Comparison of ENCODE assay signal across 10 mouse cellular contexts in the genomic region with DNA sequence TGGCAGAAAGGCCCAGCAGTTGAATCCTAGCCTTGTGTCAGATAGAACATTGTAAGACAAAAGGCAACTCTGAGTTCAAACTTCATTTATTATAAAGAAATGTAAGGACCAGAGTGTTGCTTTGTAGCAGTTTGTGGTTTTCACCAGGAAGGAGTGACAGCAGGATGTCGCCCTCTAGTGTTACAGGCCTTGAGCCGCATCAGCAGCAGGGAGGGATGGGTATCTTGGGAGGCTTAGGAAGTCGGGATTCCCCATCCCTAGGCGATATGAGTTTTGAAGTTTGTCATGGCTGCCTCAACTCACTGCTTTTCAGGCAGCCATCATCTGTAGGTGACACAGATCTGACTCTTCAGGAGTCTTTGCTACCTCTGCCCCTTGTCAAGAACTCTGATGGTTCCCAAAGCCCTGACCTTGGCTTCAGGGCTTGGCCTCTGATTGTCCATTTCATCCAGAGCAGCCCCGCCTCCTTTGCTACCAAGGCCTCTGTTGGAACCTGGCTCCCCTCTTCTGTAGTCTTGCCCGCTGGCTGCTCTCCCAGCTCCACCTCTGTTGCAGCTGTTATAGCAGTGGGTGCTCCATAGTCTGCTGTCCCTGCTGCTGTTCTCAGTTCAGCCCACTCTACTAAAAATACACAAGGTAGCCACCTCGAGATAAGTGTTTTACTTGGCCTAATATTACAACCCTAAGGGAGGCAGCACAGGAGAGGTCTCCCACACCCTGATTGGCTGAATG. TPM values are rescaled to one million over a fixed set of nuclear protein-coding genes. Genes with fewer than 3 reads are reported as not detected.
DNase-seq lines count a peak whose midpoint lies in the region; ATAC-seq and TF ChIP-seq lines count a peak whose summit lies in the region.
"Had no signal": no experiment of that assay in that cellular context is flagged by ENCODE, and none has a peak within 500 bp of the region (broad histone marks: within the 10 kb centered on the region; RNA-seq: fewer than 3 reads in every experiment).

No protein-coding gene starts in this region.

- no peaks in the 10 kb centered on the region for H3K27me3 ChIP-seq in midbrain, embryonic 11.5 days (ENCODE audit: control insufficient read depth, insufficient read depth, low read length)
- H3K27me3 ChIP-seq in midbrain, embryonic 15.5 days (replicated peaks), result no peaks in the 10 kb centered on the region
- no peaks in the 10 kb centered on the region for H3K27me3 ChIP-seq in embryonic facial prominence, embryonic 10.5 days (replicated peaks; ENCODE audit: low read depth, poor library complexity, severe bottlenecking)
- H3K27me3 ChIP-seq in midbrain, postnatal 0 days (ENCODE audit: insufficient read depth, low read length), result no peaks in the 10 kb centered on the region

- TF ChIP-seq CTCF in midbrain, postnatal 0 days (IDR thresholded peaks at IDR 0.05), result peak; percentile 74

- no peaks in the 10 kb centered on the region for H3K9me3 ChIP-seq in midbrain, embryonic 11.5 days (ENCODE audit: control insufficient read depth, low read length)
- H3K9me3 ChIP-seq in midbrain, embryonic 15.5 days, result no peaks in the 10 kb centered on the region
- 0 out of 2 replicates have a peak, but pooled peaks cover 2% of the 10 kb centered on the region for H3K9me3 ChIP-seq in embryonic facial prominence, embryonic 10.5 days
- H3K9me3 ChIP-seq in midbrain, postnatal 0 days (ENCODE audit: low read length), result no peaks in the 10 kb centered on the region

- H3K4me1 ChIP-seq in midbrain, embryonic 11.5 days (ENCODE audit: control insufficient read depth, insufficient read depth, low read length), result no peaks in the 10 kb centered on the region
- H3K4me1 ChIP-seq in midbrain, embryonic 15.5 days, result no peaks in the 10 kb centered on the region
- no peaks in the 10 kb centered on the region for H3K4me1 ChIP-seq in embryonic facial prominence, embryonic 10.5 days
- H3K4me1 ChIP-seq in midbrain, postnatal 0 days (ENCODE audit: insufficient read depth, low read length), result no peaks in the 10 kb centered on the region

- DNase-seq in cerebellum, postnatal 10 days, result peak; percentile 47 to 62
- no peak for DNase-seq in cerebellum, adult 11-12 months
- peak; percentile 85 for DNase-seq in midbrain, embryonic 11.5 days (ENCODE audit: low spot score, missing footprints)
- DNase-seq in embryonic facial prominence, embryonic 10.5 days (ENCODE audit: low spot score), result peak; percentile 23
- DNase-seq in kidney, postnatal 14 days, result peak; percentile 39
- peak; percentile 58 for DNase-seq in midbrain, postnatal 0 days (ENCODE audit: low spot score)

- H3K4me2 ChIP-seq in midbrain, embryonic 11.5 days, result no peak overlapping the region
- H3K4me2 ChIP-seq in midbrain, embryonic 15.5 days, result no peak overlapping the region
- no peak overlapping the region for H3K4me2 ChIP-seq in midbrain, postnatal 0 days (ENCODE audit: low read depth, low read length, poor library complexity, severe bottlenecking)

- no peak overlapping the region for H3K4me3 ChIP-seq in midbrain, embryonic 11.5 days (ENCODE audit: low read depth, low read length)
- H3K4me3 ChIP-seq in midbrain, embryonic 15.5 days, result no peak overlapping the region
- no peak overlapping the region for H3K4me3 ChIP-seq in embryonic facial prominence, embryonic 10.5 days
- no peak overlapping the region for H3K4me3 ChIP-seq in midbrain, postnatal 0 days (ENCODE audit: low read depth, low read length)
- H3K4me3 ChIP-seq: megakaryocyte, embryonic 14.5 days had no signal

- no peak overlapping the region for H3K9ac ChIP-seq in midbrain, embryonic 11.5 days (ENCODE audit: low read length)
- H3K9ac ChIP-seq in midbrain, embryonic 15.5 days, result no peak overlapping the region
- H3K9ac ChIP-seq in midbrain, postnatal 0 days (replicated peaks; ENCODE audit: low read length, poor library complexity, severe bottlenecking), result no peak overlapping the region

- H3K36me3 ChIP-seq in midbrain, embryonic 11.5 days (ENCODE audit: control insufficient read depth, insufficient read depth, low read length), result no peaks in the 10 kb centered on the region
- no peaks in the 10 kb centered on the region; the same call in 1 of the 2 replicates for H3K36me3 ChIP-seq in midbrain, embryonic 15.5 days (replicated peaks)
- H3K36me3 ChIP-seq in embryonic facial prominence, embryonic 10.5 days (replicated peaks), result peaks cover 12% of the 10 kb centered on the region
- H3K36me3 ChIP-seq in midbrain, postnatal 0 days (ENCODE audit: insufficient read depth, low read length), result peaks cover 13% of the 10 kb centered on the region

- ATAC-seq in midbrain, embryonic 11.5 days (ENCODE audit: low FRiP score), result no peak
- no peak for ATAC-seq in midbrain, embryonic 15.5 days (replicated peaks)
- ATAC-seq in midbrain, postnatal 0 days (ENCODE audit: low FRiP score), result no peak
- ATAC-seq in cerebellum, adult (ENCODE audit: insufficient number of reproducible peaks, low FRiP score, low TSS enrichment), result no peak

- no peak overlapping the region for H3K27ac ChIP-seq in midbrain, embryonic 11.5 days (ENCODE audit: low read depth, low read length)
- no peak overlapping the region for H3K27ac ChIP-seq in midbrain, embryonic 15.5 days
- no peak overlapping the region for H3K27ac ChIP-seq in embryonic facial prominence, embryonic 10.5 days (replicated peaks)
- no peak overlapping the region for H3K27ac ChIP-seq in midbrain, postnatal 0 days (ENCODE audit: low read depth, low read length)

- WGBS in midbrain, embryonic 11.5 days, result 33% methylated on average over 7 of the region's 7 CpGs
- WGBS in midbrain, embryonic 15.5 days, result 33% methylated on average over 7 of the region's 7 CpGs
- 34% methylated on average over 7 of the region's 7 CpGs for WGBS in embryonic facial prominence, embryonic 10.5 days
- 40% methylated on average over 7 of the region's 7 CpGs for WGBS in midbrain, postnatal 0 days

RNA-seq across cellular contexts. Expression of a gene that starts 16.1 kb away (rescaled TPM):
- polyA plus RNA-seq in midbrain, embryonic 11.5 days (2014; fragmentation: Nextera tagmentation; extraction: Ambion mirVana), result 14.3 and 15.6 TPM in 2 replicates
- 16.7 and 16.8 TPM in 2 replicates for polyA plus RNA-seq in midbrain, embryonic 15.5 days (2015; fragmentation: Nextera tagmentation; extraction: Ambion mirVana)
- polyA plus RNA-seq in embryonic facial prominence, embryonic 10.5 days (2016; fragmentation: Nextera tagmentation; extraction: Ambion mirVana), result 9.2 and 9.8 TPM in 2 replicates
- 20.2 and 22.9 TPM in 2 replicates for total RNA-seq in midbrain, postnatal 0 days (2014; rRNA removed)
- 22.6 and 24.7 TPM in 2 replicates for polyA plus RNA-seq in midbrain, postnatal 0 days (2015; fragmentation: Nextera tagmentation; extraction: Ambion mirVana)

RNA-seq across cellular contexts. Expression of a gene that starts 47.5 kb away (rescaled TPM):
- not detected in 2 replicates for polyA plus RNA-seq in midbrain, embryonic 11.5 days (2014; fragmentation: Nextera tagmentation; extraction: Ambion mirVana)
- polyA plus RNA-seq in midbrain, embryonic 15.5 days (2015; fragmentation: Nextera tagmentation; extraction: Ambion mirVana), result not detected in 2 replicates
- not detected in 2 replicates for polyA plus RNA-seq in embryonic facial prominence, embryonic 10.5 days (2016; fragmentation: Nextera tagmentation; extraction: Ambion mirVana)
- total RNA-seq in midbrain, postnatal 0 days (2014; rRNA removed), result not detected in 2 replicates
- polyA plus RNA-seq in midbrain, postnatal 0 days (2015; fragmentation: Nextera tagmentation; extraction: Ambion mirVana), result not detected in 2 replicates
- total RNA-seq: ES-E14 had no signal
